Comparison of ENCODE assay signal across 8 mouse cellular contexts in genomic region chr10:42863621-42864391, GRCm38 (mm10). TPM values are rescaled to one million over a fixed set of nuclear protein-coding genes. Genes with fewer than 3 reads are reported as not detected.
A peak's percentile ranks its signal among the peaks of the same experiment; 100 is the strongest.
DNase-seq lines count a peak whose midpoint lies in the region; ATAC-seq and TF ChIP-seq lines count a peak whose summit lies in the region.

No protein-coding gene starts in this region.

- peak overlapping the region; percentile 34 for H3K27ac ChIP-seq in hindbrain, embryonic 15.5 days (replicated peaks)

- peak overlapping the region; percentile 60 for H3K4me2 ChIP-seq in hindbrain, embryonic 15.5 days

- no peak for ATAC-seq in CD4-positive, CD25-positive, alpha-beta regulatory T cell, adult 4 months
- ATAC-seq in hindbrain, embryonic 15.5 days (ENCODE audit: low FRiP score, low read depth) = peak; percentile 27; the same call in 1 of the 2 replicates

- H3K4me1 ChIP-seq in hindbrain, embryonic 15.5 days (replicated peaks) = peaks cover 47% of the 10 kb centered on the region

- TF ChIP-seq POLR2A in brain, embryonic 14.5 days (IDR thresholded peaks at IDR 0.05; ENCODE audit: borderline replicate concordance, extremely low read depth, insufficient read depth, insufficient read length, poor library complexity, severe bottlenecking) = no peak

- 0 out of 2 replicates have a peak overlapping the region, but pooled peaks have one; percentile 2 for H3K9ac ChIP-seq in hindbrain, embryonic 15.5 days

- peak overlapping the region; percentile 28 for H3K4me3 ChIP-seq in hindbrain, embryonic 15.5 days

- H3K36me3 ChIP-seq in hindbrain, embryonic 15.5 days = no peaks in the 10 kb centered on the region
- H3K36me3 ChIP-seq in splenic B cell, adult 2 months (ENCODE audit: control insufficient read depth, insufficient read depth, low read length, poor library complexity, severe bottlenecking) = no peaks in the 10 kb centered on the region

- H3K9me3 ChIP-seq in hindbrain, embryonic 15.5 days = no peaks in the 10 kb centered on the region

- no peak for TF ChIP-seq CTCF in brain, embryonic 14.5 days (IDR thresholded peaks at IDR 0.05; ENCODE audit: borderline replicate concordance, extremely low read depth, insufficient read depth, insufficient read length)

- DNase-seq in CD4-positive, CD25-positive, alpha-beta regulatory T cell, adult 2 months (ENCODE audit: low read depth, low spot score) = peak; percentile 75
- DNase-seq in brain, embryonic 14.5 days (ENCODE audit: low read depth) = peak; percentile 88
- DNase-seq in forelimb bud, embryonic 11.5 days (ENCODE audit: low read depth, low spot score) = peak; percentile 42
- DNase-seq in left cerebral cortex, adult 18-20 months (ENCODE audit: low spot score in 2 of 2) = peak; percentile 66 to 69
- DNase-seq in mesoderm, embryonic 11.5 days (ENCODE audit: low read depth, low spot score) = peak; percentile 39
- peak; percentile 56 for DNase-seq in splenic B cell, adult 2 months (ENCODE audit: low read depth, low spot score)

- H3K27me3 ChIP-seq in hindbrain, embryonic 15.5 days = no peaks in the 10 kb centered on the region
- no peaks in the 10 kb centered on the region for H3K27me3 ChIP-seq in splenic B cell, adult 2 months (ENCODE audit: control insufficient read depth, insufficient read depth, low read length, poor library complexity, severe bottlenecking)

- 28% methylated on average over 31 of the region's 31 CpGs for WGBS in hindbrain, embryonic 15.5 days

RNA-seq across cellular contexts. Expression of gene Scml4, which starts 3.6 kb away (rescaled TPM):
- 10 to 100 TPM; 56.6 to 87.8 TPM for polyA plus RNA-seq in CD4-positive, CD25-positive, alpha-beta regulatory T cell, adult 4 months (2017; shearing (Covaris generic))
- 8.0 and 10.8 TPM in 2 replicates for polyA plus RNA-seq in brain, embryonic 14.5 days (2012; rRNA removed)
- 10.6 and 13.2 TPM in 2 replicates for polyA plus RNA-seq in hindbrain, embryonic 15.5 days (2015; fragmentation: Nextera tagmentation; extraction: Ambion mirVana)
- total RNA-seq in left cerebral cortex, adult 18-20 months (2021) = 1 to 10 TPM; 2.5 to 3.6 TPM
